Mouse (Mus musculus) NIH3T3 (cell line): ENCODE measurements around the gene Tsc2.
A peak's percentile ranks its signal among the peaks of the same experiment; 100 is the strongest.

Source experiments
- DNase-seq: peaks from one replicate; pipeline ENCODE4 v3.0.0-alpha.2; 2012; ENCODE audit warnings: low read depth

Tsc2 gene

DNA sequence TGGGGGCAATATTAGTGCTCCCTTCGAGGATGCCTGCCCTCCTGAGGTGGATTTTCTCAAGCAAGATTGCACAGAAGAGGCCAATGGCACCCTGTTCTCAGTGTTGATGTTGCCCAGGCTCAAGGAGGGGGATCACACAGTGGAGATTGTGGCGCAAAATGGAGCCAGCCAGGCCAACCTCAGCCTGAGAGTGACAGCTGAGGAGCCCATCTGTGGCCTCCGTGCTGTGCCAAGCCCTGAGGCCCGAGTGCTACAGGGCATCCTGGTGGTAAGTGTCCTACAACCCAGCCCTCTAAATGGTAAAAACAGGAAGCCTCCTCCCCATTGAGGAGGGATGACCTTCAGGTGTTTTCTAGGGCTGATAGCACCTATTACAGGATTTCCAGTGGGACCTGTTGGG is 62.6 kb downstream of the Tsc2 start:
- DNase-seq = no peak

DNA sequence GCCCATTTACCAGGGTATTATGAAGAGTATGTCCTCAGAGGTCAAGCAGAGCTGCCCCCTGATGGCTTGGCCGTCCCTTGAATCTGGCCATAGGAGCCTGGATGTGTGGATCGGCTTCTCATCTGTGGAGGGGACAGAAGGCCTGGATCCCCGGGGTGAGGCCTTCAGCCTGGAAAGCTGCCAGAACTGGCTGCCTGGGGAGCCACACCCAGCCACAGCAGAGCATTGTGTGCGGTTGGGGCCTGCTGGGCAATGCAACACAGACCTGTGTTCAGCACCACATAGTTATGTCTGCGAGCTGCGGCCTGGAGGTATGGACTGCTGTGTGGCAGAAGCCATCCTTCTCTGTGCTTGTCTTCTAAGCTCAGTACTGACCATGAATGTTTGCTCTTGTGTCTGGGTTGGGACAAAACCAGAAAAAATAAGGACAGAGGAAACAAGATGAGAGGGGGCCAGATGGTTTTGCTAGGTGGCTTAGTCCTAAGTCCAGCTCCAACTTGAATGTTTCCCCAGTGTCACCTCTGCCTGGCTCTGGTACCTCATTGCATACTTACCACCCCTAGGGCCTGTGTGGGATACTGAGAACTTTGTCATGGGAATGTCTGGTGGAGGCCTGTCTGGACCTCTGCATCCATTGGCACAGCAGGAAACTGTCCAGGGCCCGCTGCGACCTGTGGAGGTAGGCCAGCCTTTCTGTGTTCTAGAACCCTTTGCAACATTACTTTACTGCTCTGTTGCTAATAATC is 65.2 kb downstream of the Tsc2 start:
- peak; percentile 67 for DNase-seq

DNA sequence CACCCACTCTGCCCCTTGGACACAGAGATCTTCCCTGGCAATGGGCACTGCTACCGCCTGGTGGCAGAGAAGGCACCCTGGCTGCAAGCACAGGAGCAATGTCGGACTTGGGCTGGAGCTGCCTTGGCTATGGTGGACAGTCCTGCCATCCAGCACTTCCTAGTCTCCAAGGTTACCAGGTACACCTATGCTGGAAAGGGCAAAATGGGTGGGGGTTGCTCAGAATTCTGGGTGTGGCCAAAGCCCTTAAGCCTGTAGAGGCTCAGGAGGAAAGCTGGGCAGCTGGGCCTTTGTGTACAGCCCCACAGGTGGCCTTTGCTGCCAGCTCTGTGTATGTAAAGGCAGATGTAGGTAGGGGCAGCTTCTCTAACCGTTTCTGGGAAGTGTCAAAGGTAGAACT is 66.6 kb downstream of the Tsc2 start:
- no peak for DNase-seq

DNA sequence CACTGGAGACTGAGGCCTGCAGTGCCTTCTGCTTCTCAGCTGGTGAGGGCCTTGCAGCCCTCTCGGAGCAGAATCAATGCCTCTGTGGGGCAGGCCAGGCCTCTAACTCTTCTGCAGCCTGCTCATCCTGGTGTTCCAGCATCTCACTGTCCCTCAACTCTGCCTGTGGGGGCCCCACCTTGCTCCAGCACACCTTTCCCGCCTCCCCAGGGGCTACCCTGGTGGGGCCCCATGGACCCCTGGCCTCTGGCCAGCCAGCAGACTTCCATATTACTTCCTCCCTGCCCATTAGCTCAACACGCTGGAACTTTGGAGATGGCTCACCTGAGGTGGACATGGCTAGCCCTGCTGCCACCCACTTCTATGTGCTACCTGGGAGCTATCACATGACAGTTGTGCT is 67.3 kb downstream of the Tsc2 start:
- no peak for DNase-seq

DNA sequence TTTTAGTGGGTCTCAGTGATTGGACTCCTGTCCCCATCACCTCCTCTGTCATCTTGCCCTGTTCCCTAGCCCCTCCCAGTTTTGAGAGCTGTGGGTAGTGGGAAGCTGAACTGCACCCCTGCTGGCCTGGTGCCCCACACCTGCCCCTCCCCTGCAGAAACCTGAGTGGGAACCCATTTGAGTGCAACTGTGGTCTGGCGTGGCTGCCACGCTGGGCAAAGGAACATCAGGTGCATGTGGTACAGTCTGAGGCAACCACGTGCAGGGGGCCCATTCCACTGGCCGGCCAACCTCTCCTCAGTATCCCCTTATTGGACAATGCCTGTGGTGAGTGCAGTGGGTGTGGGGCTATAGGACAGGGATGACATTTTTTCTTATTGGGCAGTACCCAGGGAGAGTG is 68.0 kb downstream of the Tsc2 start:
- DNase-seq = no peak

DNA sequence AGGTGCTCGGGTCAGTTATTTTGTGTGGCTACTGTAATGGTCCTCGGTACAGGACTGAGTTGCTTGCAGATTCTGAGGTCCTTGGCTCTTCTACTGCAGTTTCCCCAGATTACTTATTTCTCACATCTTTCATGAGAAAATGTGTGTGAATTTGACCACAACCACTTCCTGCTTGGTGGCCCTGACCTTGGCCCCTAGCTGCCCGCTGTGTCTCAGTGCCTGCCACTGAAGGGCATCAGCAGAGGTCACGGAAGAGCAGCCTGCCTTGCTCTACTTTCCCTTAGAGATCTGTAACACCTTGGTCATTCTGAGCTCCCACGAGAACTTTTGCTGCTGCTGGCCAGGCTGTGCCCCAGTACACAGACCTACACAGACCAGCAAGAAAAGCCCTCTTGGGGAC is 68.8 kb downstream of the Tsc2 start:
- DNase-seq = no peak

DNA sequence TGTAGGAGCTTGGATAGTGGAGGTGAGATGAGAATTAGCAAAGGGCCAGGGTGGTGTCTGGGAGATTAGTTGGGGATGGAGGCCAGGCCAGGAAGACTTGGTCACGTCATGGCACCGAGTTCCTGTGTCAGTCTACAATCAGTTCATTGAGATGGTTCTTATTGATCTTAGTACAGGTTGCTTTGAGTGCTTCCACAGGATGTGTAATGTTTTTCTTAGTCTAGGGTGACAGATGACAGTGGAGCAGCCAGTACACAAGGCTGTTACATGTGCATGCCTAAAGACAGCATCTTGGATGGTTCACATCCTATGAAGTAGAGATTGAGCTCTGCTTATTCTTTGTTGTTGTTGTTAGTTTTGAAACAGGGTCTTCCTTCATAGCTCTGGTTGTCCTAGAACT is 70.8 kb downstream of the Tsc2 start:
- no peak for DNase-seq

DNA sequence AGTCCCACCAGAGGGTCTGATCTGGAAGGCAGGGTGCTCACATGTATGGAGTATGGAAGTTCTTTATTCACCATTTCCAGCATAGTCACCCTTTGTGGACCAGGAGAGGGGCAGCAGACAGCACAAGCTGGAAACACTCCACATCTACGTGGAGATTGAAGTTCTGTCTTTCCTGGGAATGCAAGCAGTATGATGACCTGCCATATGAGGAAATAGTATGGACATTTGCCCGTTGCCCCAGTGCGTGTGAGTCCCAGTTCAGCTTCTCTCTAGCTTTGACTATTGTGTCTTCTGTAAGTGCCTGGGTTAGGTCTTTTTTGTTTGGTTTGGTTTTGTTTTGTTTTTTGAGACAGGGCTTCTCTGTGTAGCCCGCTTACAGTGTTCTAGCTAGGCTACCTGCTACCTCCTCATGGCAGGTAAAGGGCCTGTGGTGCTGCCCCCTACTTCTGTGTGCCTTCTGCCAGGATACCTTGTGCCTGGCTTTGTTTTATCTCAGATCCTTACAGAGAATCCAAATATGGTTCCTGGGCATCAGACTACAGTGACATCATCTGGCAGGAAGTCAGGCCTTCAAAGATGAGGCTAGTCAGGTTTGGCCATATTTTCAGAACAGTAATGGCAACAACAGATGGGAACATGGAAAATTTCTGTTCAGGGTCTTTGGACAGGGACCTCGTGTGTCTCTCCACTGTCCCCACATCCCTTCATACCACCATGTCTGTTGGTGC is 72.0 kb downstream of the Tsc2 start:
- DNase-seq = peak; percentile 49

DNA sequence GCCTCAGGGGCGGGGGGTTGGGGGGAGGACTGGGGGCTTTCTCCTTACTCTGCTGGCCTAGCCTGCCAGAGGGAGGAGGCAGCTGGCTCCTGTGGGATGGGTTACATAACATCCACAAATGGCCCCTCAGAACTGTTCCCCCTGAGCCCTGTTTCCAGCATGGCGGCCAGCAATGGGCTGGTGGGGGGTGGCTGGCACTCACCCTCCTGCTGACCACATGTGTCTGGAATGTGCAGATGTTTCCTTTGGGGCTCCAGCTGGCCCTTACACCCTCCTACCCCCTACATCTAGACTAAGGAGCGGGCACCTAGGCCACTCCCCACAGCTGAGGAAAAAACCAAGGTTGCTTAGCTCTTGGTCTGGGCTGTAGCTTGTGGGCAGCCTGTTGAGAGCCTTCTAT is 73.3 kb downstream of the Tsc2 start:
- DNase-seq = peak; percentile 43

DNA sequence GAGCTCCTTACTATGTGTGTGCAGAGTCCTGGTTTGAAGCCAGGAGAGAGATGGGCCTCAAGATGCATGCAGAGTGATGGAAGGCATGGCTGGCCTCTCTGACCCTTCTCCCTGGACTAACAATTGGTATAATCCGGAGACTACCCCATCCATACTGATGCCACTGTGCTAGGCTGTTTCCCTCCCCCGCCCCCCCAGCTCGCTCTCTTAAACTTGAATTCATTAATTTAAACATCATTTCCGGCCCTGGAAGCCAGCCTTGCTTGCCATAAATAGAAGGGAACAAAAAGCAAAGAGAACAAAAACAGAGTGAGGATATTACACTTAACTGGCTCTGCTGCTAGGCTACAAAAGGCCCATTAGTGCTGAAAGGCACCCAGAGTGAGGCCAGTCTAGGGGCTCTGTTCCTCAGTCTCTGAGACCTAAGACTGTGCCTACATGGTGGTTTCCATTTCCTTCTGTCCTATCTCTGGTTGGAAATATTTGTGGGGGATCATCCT is 73.8 kb downstream of the Tsc2 start:
- DNase-seq = peak; percentile 29

DNA sequence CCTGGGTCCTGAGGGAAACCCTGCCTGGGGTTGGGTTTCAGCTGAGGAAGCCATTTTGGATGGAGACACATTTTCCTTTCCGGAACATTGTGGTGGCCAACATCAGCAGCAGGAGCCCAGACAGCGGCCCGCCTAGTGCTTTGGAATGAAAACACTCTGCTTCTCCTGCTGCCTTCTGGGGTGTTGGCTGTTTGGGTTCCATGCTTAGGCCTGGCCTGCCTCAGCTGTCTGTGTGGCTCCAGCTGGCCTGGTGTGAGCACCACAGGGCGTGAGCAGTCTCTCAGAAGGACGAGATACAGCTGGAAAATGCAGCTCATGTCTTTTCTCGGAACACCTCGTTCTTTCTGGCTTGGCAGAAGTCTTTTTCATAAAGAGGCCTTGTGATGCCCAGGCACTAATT is 75.3 kb downstream of the Tsc2 start:
- DNase-seq = no peak

DNA sequence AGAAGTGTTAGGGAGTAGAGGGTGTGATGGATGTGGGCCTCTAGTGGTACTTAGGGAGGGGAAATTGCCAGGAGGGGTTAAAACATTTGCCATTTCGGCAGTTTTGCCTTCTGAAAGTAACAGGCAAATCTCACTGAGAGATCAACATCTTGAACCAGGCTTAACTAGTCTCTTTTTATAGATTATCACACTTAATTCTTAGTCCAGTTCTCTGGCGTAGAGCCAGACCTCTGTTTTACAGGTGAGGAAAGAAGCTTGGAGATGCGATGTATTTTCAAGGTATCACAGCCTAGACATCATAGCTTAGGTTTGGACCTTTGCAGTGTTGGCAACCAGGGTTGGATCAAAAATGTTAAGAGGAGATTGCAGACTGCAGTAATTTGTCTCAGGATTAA is 81.4 kb downstream of the Tsc2 start:
- no peak for DNase-seq

DNA sequence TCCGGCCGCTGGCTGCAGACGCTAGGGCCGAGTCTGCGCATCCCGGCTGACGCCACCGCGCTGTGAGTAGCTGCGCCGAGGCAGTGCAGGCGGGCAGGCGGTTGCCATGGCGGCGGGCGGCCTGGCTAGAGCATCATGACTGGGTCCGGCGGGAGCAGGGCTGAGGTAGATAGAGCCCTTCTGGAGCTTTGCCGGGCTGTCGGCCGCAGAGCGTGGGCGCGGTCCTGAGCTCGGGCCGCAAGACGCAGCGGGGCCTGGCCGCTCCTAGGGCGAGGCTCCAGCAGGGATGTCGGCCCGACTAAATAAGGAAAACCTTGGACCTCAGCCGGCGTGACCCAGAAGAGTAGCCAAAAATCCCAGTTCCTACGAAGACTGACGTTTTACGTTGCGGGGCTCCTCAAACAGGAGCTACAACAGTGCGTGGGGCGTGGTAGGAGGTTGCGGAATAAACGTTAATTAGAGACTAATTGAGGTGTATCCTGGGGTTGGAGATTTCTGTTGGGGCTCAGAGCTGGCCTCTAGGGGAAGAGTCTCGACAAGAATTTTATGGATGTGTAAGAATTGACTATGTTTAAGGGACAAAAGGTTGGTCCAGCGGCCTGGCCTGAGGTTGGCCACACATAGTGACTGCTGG is 81.9 kb downstream of the Tsc2 start:
- DNase-seq = peak; percentile 92

DNA sequence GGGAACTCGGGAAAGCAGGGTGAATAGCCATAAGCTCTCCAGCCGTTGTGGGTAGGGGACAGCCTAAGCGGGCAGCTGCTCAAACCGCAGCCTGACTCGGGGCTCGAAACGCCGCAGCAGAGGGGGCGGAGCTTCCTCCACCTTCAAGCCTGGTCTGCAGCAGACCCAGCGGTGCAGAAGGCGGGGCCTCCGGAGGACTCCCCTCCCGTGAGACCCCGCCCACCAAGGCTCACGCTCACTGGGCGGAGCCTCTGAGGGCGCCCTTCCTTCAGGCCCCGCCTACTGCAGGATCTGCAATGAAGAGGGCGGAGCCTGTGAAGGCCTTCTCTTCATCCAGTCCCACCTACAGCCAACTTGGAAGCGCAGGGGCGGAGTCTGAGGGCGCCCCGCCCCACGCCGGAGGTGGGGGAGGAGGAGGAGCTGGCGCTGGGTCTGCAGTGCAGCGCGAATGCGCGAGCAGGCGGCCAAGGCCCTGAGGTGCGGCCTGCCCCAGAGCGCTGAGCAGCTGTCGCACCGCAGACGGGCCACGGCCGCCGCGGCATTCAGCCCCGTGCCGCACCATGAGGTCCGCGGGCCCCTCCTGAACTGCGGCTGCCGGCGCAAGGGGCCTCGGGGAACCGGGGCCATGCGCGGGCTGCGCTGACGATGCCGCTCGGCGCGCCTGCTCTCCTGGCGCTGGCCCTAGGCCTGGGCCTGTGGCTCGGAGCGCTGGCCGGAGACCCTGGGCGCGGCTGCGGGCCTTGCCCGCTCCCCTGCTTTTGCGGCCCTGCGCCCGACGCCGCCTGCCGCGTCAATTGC is 82.6 kb downstream of the Tsc2 start, which contains the start of gene Pkd1:
Gene Pkd1, plus strand, starts transcription at position 217 of the 798 bp plus-strand sequence.
- DNase-seq = peak; percentile 100

DNA sequence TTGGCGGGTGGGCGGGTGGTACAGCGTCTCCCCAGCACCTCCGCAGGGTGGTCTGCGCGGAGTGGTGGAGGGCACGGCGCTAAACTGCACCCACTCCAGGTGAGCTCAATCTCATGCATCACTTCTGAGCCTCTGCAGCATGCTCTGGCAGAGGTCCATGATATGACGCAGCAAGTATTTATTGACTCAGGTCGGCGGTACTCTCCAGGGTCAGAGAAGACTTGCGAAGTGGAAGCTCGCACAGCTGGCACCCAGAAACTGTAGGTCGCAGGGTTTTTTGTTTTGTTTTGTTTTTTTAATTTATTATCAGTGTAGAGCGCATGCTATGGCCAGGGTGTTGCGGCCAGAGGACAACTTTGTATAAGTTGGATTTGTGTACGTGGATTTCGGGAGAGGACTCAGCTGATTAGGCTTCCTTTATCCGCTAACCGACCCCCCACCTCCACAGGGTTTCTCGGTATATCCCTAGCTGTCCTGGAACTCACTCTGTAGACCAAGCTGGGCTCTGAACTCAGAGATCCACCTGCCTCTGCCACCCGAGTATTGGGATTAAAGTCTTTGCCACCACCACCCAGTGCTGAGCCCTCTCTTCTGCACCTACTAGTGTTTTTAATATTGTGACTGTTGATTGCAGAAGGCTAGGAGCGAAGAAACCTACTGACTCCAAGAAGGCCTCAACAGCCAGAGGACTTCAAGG is 83.4 kb downstream of the Tsc2 start:
- DNase-seq = peak; percentile 75

DNA sequence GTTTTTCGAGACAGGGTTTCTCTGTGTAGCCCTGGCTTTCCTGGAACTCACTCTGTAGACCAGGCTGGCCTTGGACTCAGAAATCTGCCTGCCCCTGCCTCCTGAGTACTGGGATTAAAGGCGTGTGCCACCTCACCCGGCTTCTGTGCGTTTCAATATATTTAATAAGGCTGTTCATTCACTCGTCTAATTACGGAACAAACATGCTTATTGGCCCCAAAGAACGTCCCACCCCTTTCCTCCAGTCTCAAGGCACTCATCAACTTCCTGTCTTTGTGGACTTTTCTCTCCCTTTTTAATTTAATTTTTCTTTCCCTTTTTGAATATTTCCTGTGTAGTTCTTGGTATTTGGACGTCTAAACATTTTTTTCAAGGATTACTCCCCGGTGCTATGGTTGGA is 84.0 kb downstream of the Tsc2 start:
- no peak for DNase-seq

DNA sequence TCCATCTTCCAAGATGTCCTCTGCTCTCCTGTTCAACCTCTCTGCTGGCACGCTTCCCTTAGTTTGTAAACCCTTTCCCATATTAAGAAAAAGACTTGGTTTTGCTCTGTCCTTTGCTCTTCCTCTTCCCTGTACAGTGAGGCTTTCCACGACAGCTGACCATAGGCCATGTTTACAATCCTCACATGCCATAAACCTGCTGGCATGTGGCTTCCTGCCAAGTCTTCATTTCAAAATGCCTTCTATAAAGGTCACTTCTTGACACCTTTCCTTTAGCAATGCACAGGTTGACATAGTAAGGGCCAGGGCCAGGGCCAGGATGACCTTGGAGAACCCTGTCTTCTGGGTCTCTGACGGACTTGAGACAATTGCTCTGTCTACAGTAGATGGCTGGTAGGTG is 86.2 kb downstream of the Tsc2 start:
- DNase-seq = peak; percentile 21
